Mouse (Mus musculus) liver, adult 2 months (tissue): Measurements from ENCODE around the gene Prkar2b. TPM values are rescaled to one million over a fixed set of nuclear protein-coding genes. Genes with fewer than 3 reads are reported as not detected.

Experiments
- DNase-seq: peaks from one replicate; pipeline ENCODE4 v3.0.0-alpha.2; 2011; ENCODE audit warnings: low read depth, low spot score; ENCODE audit errors: extremely low read depth
- H3K27ac ChIP-seq: fragments of 200-500 bp; replicated peaks from 2 replicates; pipeline ENCODE4 v1.5.1; 2012; ENCODE audit warnings: low read depth, mild to moderate bottlenecking, control low read depth, inconsistent platforms, low read length; ENCODE audit not compliant: insufficient read depth
- H3K27me3 ChIP-seq: fragments of 200-500 bp; 2 replicates; pipeline ENCODE4 v1.6.1; 2012; ENCODE audit warnings: mild to moderate bottlenecking, moderate library complexity, low read length, inconsistent platforms; ENCODE audit not compliant: control insufficient read depth, insufficient read depth
- H3K36me3 ChIP-seq: fragments of 200-500 bp; 2 replicates; pipeline ENCODE4 v1.6.1; 2012; ENCODE audit warnings: low read length, inconsistent platforms; ENCODE audit not compliant: control insufficient read depth, insufficient read depth
- H3K4me1 ChIP-seq: fragments of 200-500 bp; 2 replicates; pipeline ENCODE4 v1.6.1; 2011; ENCODE audit warnings: low read length; ENCODE audit not compliant: control insufficient read depth, insufficient read depth
- H3K4me3 ChIP-seq: fragments of 200-500 bp; 2 replicates; pipeline ENCODE4 v1.5.1; 2011; ENCODE audit warnings: low read depth, mild to moderate bottlenecking, control low read depth, low read length, moderate library complexity; ENCODE audit not compliant: insufficient read depth
- H3K79me2 ChIP-seq: fragments of 200-500 bp; 2 replicates; pipeline ENCODE4 v1.6.1; 2012; ENCODE audit warnings: inconsistent platforms, mild to moderate bottlenecking, low read length, moderate library complexity; ENCODE audit not compliant: control insufficient read depth, insufficient read depth
- H3K9ac ChIP-seq: fragments of 200-500 bp; 2 replicates; pipeline ENCODE4 v1.6.1; 2012; ENCODE audit warnings: low read depth, mild to moderate bottlenecking, control low read depth, inconsistent platforms, low read length
- CTCF ChIP-seq: fragments of 200-500 bp; IDR thresholded peaks from 2 replicates; pipeline ENCODE4 v1.5.1; 2011; ENCODE audit warnings: low read depth, low read length, control low read depth
- POLR2A ChIP-seq: fragments of 200-500 bp; IDR thresholded peaks from 2 replicates; pipeline ENCODE4 v1.6.1; 2011; ENCODE audit warnings: low read length, control low read depth; ENCODE audit not compliant: insufficient read depth; ENCODE audit errors: extremely low read depth
- WGBS: fragments of 180-500 bp; shearing (Covaris S2); methylation state at CpG from one replicate; pipeline ENCODE4 v1.1.7; 2018; 5-methylcytosine and 5-hydroxymethylcytosine counted together
- polyA plus RNA-seq: library from polyadenylated mRNA; depleted of rRNA; stranded (reverse); fragments of >200 nt; gene quantifications from 2 replicates; pipeline ENCODE4 v1.2.3, GENCODE M21; 2012
- total RNA-seq: library from RNA; depleted of rRNA; stranded (reverse); fragments of >200 nt; gene quantifications from 2 replicates; pipeline ENCODE4 v1.2.3, GENCODE M21; 2014

Prkar2b gene
- total and polyA plus RNA-seq, 2 experiments = 0.06 to 0.55 TPM

- no peak for DNase-seq
- Histone ChIP-seq H3K4me3 (no peak overlapping the region), H3K79me2 (no peaks in the 10 kb centered on the region), H3K27me3 (no peaks in the 10 kb centered on the region), H3K36me3 (no peaks in the 10 kb centered on the region), H3K9ac (no peak overlapping the region), H3K4me1 (no peaks in the 10 kb centered on the region), H3K27ac (no peak overlapping the region)
- TF ChIP-seq CTCF (no peak), POLR2A (no peak)
- 86% methylated on average over 10 of the region's 10 CpGs for WGBS
These were observed 54.6 kb downstream of the Prkar2b start for GRCm38 (mm10) chr12:32006391-32006929.

GRCm38 (mm10) chr12:32000464-32000863 lies 60.6 kb downstream of the Prkar2b start:
- no peaks in the 10 kb centered on the region for H3K27me3 ChIP-seq
- no peak overlapping the region for H3K4me3 ChIP-seq
- H3K36me3 ChIP-seq = no peaks in the 10 kb centered on the region
- no peak for DNase-seq
- H3K4me1 ChIP-seq = no peaks in the 10 kb centered on the region
- no peak for TF ChIP-seq POLR2A
- TF ChIP-seq CTCF = no peak
- H3K27ac ChIP-seq = no peak overlapping the region
- H3K79me2 ChIP-seq = no peaks in the 10 kb centered on the region
- WGBS = 87% methylated on average over 7 of the region's 7 CpGs
- no peak overlapping the region for H3K9ac ChIP-seq

- H3K27me3 ChIP-seq = no peaks in the 10 kb centered on the region
- no peaks in the 10 kb centered on the region for H3K36me3 ChIP-seq
- no peak overlapping the region for H3K27ac ChIP-seq
- WGBS = 80% methylated on average over 5 of the region's 5 CpGs
- no peaks in the 10 kb centered on the region for H3K79me2 ChIP-seq
- no peak overlapping the region for H3K9ac ChIP-seq
- H3K4me3 ChIP-seq = no peak overlapping the region
- DNase-seq = no peak
- no peaks in the 10 kb centered on the region for H3K4me1 ChIP-seq
- TF ChIP-seq CTCF (no peak), POLR2A (no peak)
These were observed 62.4 kb downstream of the Prkar2b start for GRCm38 (mm10) chr12:31998706-31999105.

GRCm38 (mm10) chr12:31997328-31997878 lies 63.7 kb downstream of the Prkar2b start:
- no peak for DNase-seq
- 76% methylated on average over 3 of the region's 3 CpGs for WGBS
- Histone ChIP-seq H3K36me3 (no peaks in the 10 kb centered on the region), H3K79me2 (no peaks in the 10 kb centered on the region), H3K4me3 (no peak overlapping the region), H3K27me3 (no peaks in the 10 kb centered on the region), H3K4me1 (no peaks in the 10 kb centered on the region), H3K27ac (no peak overlapping the region), H3K9ac (no peak overlapping the region)
- no peak for TF ChIP-seq CTCF
- TF ChIP-seq POLR2A = no peak

- Histone ChIP-seq H3K79me2 (no peaks in the 10 kb centered on the region), H3K27ac (no peak overlapping the region), H3K27me3 (no peaks in the 10 kb centered on the region), H3K9ac (no peak overlapping the region), H3K4me1 (no peaks in the 10 kb centered on the region), H3K4me3 (no peak overlapping the region), H3K36me3 (no peaks in the 10 kb centered on the region)
- DNase-seq = peak; percentile 39
- 73% methylated on average over 5 of the region's 5 CpGs for WGBS
- TF ChIP-seq CTCF (no peak), POLR2A (no peak)
These were observed 64.2 kb downstream of the Prkar2b start for GRCm38 (mm10) chr12:31996877-31997276.

- no peaks in the 10 kb centered on the region for H3K4me1 ChIP-seq
- DNase-seq = no peak
- no peaks in the 10 kb centered on the region for H3K79me2 ChIP-seq
- no peak overlapping the region for H3K9ac ChIP-seq
- no peak for TF ChIP-seq POLR2A
- no peak for TF ChIP-seq CTCF
- no peaks in the 10 kb centered on the region for H3K36me3 ChIP-seq
- no peak overlapping the region for H3K27ac ChIP-seq
- no peak overlapping the region for H3K4me3 ChIP-seq
- WGBS = 88% methylated on average over 4 of the region's 4 CpGs
- no peaks in the 10 kb centered on the region for H3K27me3 ChIP-seq
These were observed 70.5 kb downstream of the Prkar2b start for GRCm38 (mm10) chr12:31990575-31990974.
